Mouse (Mus musculus) heart, embryonic 10.5 days (tissue): ENCODE measurements at regions not wholly inside any gene's neighbourhood (a gene's known extent, or its start where the extent isn't known, plus 50 kb on each side); places are given as distances from the start of the nearest gene placed in this dataset.

ENCODE experiments used
- DNase-seq: peaks from one replicate; pipeline ENCODE4 v3.0.0-alpha.2; 2017; ENCODE audit warnings: low spot score
- H3K27ac ChIP-seq: fragments of 300-500 bp; sonication (generic); 2 replicates; pipeline ENCODE4 v1.5.1; 2016; ENCODE audit warnings: mild to moderate bottlenecking
- H3K27me3 ChIP-seq: fragments of 300-500 bp; sonication (generic); 2 replicates; pipeline ENCODE4 v1.6.1; 2016; ENCODE audit warnings: mild to moderate bottlenecking; ENCODE audit not compliant: poor library complexity, insufficient read depth, severe bottlenecking
- H3K36me3 ChIP-seq: fragments of 300-500 bp; sonication (generic); 2 replicates; pipeline ENCODE4 v1.6.1; 2016; ENCODE audit warnings: mild to moderate bottlenecking, moderate library complexity
- H3K4me1 ChIP-seq: fragments of 300-500 bp; sonication (generic); 2 replicates; pipeline ENCODE4 v1.6.1; 2016; ENCODE audit warnings: mild to moderate bottlenecking
- H3K4me3 ChIP-seq: fragments of 300-500 bp; sonication (generic); 2 replicates; pipeline ENCODE4 v1.5.1; 2016; ENCODE audit warnings: mild to moderate bottlenecking, moderate library complexity
- H3K9me3 ChIP-seq: fragments of 300-500 bp; sonication (generic); 2 replicates; pipeline ENCODE4 v1.6.1; 2016; ENCODE audit warnings: mild to moderate bottlenecking, moderate library complexity
- WGBS: fragments of 180-500 bp; shearing (Covaris S2); methylation state at CpG from one replicate; pipeline ENCODE4 v1.1.7; 2016; 5-methylcytosine and 5-hydroxymethylcytosine counted together

DNA sequence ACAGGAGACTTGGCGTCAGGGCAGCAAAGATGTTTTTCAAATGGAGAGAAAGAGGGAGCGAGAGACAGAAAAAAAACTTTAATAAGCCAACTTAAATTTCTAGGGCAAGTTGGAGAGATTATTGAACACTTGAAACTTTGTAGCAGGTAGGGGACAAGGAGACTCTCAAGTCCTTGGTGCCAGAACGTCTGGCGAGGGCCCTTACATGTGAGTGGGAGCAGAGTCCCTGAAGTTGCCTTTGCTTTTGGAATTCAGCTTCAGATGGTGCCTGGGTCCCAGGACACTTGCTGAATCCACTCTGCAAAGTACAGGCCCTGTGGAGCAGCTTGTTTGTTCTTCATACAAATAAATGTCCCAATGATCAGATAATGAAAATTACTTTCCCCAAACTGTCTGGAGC lies 693.2 kb upstream of the Adgrl2 start:
- H3K4me1 ChIP-seq: no peaks in the 10 kb centered on the region
- no peak overlapping the region for H3K4me3 ChIP-seq
- no peaks in the 10 kb centered on the region for H3K9me3 ChIP-seq
- WGBS: 77% methylated on average over 4 of the region's 4 CpGs
- H3K36me3 ChIP-seq: no peaks in the 10 kb centered on the region
- no peak for DNase-seq
- H3K27ac ChIP-seq: no peak overlapping the region
- H3K27me3 ChIP-seq: no peaks in the 10 kb centered on the region

DNA sequence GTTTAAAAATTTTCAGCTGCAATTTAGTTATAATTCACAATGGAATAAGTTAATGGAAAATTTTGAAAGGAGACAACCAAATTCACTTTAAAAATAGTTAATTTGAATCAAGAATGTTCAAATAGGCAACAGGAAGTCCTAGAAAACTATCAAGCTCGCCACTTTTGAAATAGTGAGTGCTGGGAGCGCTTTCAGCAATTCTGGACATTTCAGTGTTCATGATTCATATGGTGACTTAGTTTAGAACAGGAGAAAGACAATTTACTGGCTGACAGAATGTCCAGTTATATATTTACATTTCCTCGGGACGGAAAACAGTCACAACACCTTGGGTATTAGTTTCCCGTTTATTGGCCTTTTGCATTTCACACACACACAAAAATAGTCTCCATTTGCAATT lies 691.9 kb upstream of the Adgrl2 start:
- Histone ChIP-seq H3K27me3 (no peaks in the 10 kb centered on the region), H3K9me3 (no peaks in the 10 kb centered on the region), H3K36me3 (no peaks in the 10 kb centered on the region), H3K4me3 (no peak overlapping the region), H3K27ac (no peak overlapping the region), H3K4me1 (no peaks in the 10 kb centered on the region)
- WGBS: 88% methylated on average over 5 of the region's 5 CpGs
- DNase-seq: no peak

DNA sequence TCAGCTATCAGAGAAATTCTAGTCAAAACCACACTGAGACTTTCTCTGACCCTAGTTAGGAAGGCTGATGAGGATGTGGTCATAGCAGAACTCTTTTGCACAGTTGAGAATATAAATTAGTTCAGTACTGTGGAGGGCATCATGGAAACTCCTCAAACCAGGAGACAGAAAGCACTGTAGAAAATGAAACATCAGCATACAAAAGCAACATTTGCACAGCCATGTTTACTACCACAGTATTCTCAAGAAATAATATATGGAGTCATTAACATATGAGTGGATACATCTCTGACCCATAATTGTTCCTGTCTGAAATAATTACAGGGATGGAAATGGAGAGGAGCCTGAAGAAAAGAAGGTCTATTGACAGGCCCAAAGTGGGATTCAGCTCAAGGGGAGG lies 683.6 kb upstream of the Adgrl2 start:
- H3K4me3 ChIP-seq: no peak overlapping the region
- no peak for DNase-seq
- H3K27ac ChIP-seq: no peak overlapping the region
- no peaks in the 10 kb centered on the region for H3K4me1 ChIP-seq
- no peaks in the 10 kb centered on the region for H3K36me3 ChIP-seq
- H3K27me3 ChIP-seq: no peaks in the 10 kb centered on the region
- H3K9me3 ChIP-seq: no peaks in the 10 kb centered on the region

DNA sequence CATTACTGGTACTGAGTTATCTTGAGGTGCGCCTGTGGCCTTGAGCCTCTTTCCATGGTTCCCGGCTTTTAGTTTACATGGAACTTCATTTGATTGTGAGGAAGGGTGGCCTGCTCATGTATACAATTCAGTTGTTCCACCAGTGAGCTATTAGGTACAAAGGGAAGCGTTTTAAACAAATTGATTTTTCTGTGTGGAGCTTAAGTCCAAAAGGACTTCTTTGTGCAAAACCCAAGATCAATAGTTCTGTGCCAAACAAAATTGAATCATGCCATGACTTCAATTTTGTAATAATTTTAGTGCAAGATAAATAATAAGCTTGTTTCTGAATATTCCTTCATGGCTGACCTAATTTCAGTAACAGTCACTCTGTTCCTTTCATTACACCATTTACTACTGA lies 674.3 kb upstream of the Adgrl2 start:
- WGBS: 91% methylated on average over 3 of the region's 3 CpGs
- Histone ChIP-seq H3K4me3 (no peak overlapping the region), H3K9me3 (no peaks in the 10 kb centered on the region), H3K27me3 (no peaks in the 10 kb centered on the region), H3K36me3 (no peaks in the 10 kb centered on the region), H3K4me1 (no peaks in the 10 kb centered on the region; the same call in 1 of the 2 replicates), H3K27ac (no peak overlapping the region)
- no peak for DNase-seq

DNA sequence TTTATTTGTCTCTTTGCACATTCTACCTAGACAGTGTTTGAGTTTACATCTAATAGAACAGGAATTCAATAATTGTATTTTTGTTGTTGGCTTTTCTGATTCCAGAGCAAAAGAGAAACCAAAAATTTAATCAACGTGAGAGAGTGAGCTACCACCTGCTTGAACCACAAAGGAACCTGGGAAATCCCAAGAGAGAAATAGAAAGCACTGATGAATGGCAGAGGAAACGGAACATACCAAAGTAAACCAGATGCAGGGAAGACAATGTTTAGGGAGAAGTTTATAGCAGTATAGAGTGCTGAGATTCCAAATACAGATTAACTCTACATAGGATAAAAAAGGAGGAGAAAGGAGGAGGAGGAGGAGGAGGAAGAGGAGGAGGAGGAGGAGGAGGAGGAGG lies 648.0 kb upstream of the Adgrl2 start:
- H3K4me1 ChIP-seq: no peaks in the 10 kb centered on the region
- no peaks in the 10 kb centered on the region for H3K27me3 ChIP-seq
- WGBS: 71% methylated on average over 2 of the region's 2 CpGs
- no peaks in the 10 kb centered on the region for H3K36me3 ChIP-seq
- H3K9me3 ChIP-seq: no peaks in the 10 kb centered on the region
- no peak overlapping the region for H3K27ac ChIP-seq
- H3K4me3 ChIP-seq: no peak overlapping the region
- DNase-seq: no peak

DNA sequence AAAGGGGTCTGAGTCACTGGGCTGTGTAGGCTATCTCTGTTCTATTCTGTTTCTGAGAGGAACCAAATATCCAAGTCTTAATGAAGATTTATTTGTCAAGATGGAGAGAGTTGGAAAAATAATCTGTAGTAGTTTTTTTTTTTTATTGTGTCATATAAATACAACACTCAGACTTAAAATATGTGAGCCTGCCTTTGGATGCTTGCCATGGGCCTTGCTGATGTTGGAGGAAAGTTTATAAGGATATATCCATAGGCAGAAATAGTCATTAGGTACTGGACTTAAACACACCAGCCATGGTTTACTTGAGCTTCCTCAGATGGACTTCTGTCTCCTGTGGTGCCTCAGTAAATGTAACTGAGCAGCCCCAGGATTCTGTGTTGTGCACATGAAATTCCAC lies 635.8 kb upstream of the Adgrl2 start:
- Histone ChIP-seq H3K27me3 (no peaks in the 10 kb centered on the region), H3K4me3 (no peak overlapping the region), H3K9me3 (no peaks in the 10 kb centered on the region), H3K4me1 (no peaks in the 10 kb centered on the region), H3K36me3 (no peaks in the 10 kb centered on the region), H3K27ac (no peak overlapping the region)
- no peak for DNase-seq

DNA sequence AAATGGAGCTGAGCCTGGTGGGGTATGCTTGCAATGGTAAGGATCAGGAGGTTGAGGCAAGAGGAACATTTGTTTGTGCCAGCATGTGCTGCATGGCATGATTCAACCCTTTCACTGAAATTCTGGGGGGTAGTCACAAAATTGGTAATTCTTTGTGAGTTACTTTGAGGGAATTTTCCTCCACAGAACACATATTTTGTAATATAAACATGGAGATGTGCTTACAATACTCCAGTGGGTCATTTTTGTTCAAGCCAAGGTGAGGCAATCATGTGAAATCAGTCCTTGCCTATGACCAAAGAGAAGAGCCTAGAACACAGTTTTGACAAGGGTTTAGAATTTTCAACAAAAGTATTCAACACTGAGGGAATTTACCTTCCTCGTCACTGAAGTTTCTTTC lies 635.1 kb upstream of the Adgrl2 start:
- no peaks in the 10 kb centered on the region for H3K4me1 ChIP-seq
- H3K4me3 ChIP-seq: no peak overlapping the region
- 74% methylated on average over 1 of the region's 1 CpGs for WGBS
- H3K36me3 ChIP-seq: no peaks in the 10 kb centered on the region
- H3K27me3 ChIP-seq: no peaks in the 10 kb centered on the region
- DNase-seq: no peak
- H3K27ac ChIP-seq: no peak overlapping the region
- H3K9me3 ChIP-seq: no peaks in the 10 kb centered on the region

DNA sequence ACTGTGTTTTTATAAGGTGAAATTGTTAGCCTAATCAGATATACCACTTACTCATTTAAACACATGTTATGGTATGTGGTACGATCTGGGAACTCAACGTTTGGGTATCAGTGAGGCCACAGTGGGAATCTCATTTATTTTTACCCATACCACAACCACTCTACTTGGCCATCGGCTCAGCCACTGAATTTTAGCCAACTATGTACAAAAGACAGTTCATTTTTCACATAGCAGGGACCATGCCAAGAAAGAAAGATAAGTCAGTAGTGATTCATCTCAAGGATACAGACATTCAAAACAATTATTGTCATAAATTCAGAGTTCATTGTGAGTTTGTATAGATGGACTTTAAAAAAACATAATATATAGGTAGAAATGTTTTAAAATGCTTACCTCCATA lies 634.7 kb upstream of the Adgrl2 start:
- DNase-seq: no peak
- Histone ChIP-seq H3K27ac (no peak overlapping the region), H3K9me3 (no peaks in the 10 kb centered on the region), H3K4me3 (no peak overlapping the region), H3K36me3 (no peaks in the 10 kb centered on the region), H3K4me1 (no peaks in the 10 kb centered on the region), H3K27me3 (no peaks in the 10 kb centered on the region)
- 78% methylated on average over 3 of the region's 3 CpGs for WGBS

DNA sequence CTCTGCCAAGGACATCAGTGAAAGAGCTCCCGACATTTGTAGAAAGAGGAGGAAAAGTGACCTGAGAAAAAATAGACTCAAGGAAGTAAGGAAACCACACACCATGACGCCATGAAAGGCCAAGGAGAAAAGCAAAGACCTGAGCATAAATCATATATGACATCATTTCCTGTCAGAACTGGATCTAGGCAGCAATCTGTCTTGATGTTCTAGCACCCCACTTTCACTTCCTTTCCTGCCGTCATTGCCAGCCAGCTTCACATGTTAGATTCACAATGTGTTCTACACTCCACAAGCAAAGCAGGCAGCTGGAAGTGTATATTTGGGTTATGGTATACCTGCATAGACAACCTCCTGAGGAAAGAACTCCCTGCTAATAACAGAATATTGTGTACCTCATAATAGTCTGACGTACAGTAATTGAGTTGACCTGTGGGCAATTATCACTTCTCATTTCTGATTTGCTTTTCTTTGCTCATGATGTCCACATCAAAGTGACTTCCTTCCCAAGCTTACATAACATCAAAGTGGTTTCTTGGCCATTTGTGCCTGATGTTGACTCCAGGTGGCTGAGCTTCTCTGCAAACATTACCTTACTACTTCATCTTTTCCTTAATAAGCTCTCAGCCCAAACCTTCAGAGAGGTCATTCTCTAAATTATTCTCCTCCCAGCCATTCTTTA lies 633.6 kb upstream of the Adgrl2 start:
- Histone ChIP-seq H3K27me3 (no peaks in the 10 kb centered on the region), H3K9me3 (no peaks in the 10 kb centered on the region), H3K36me3 (no peaks in the 10 kb centered on the region), H3K4me3 (no peak overlapping the region), H3K4me1 (no peaks in the 10 kb centered on the region), H3K27ac (no peak overlapping the region)
- DNase-seq: no peak
- WGBS: 74% methylated on average over 4 of the region's 4 CpGs

DNA sequence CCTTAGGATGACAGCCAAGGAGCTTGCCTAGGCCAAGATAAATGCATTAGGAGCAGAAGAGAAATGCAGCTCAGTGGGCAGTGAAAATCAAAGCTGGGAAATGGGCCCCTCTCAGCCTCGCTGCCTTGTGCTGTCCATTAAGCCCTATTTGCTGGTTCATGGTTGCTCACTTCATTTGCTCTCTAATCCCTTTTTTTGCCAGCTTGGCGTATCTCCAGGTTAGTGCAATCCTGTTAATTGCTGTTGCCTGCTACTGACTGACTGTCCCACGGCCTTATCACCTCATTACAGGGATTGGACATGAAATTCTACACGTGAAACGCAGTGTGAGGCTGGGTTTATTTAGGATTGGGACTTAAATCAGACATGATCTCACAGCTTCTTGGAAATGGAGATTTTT lies 613.5 kb upstream of the Adgrl2 start:
- WGBS: 79% methylated on average over 5 of the region's 5 CpGs
- H3K4me3 ChIP-seq: no peak overlapping the region
- no peaks in the 10 kb centered on the region for H3K4me1 ChIP-seq
- H3K27me3 ChIP-seq: no peaks in the 10 kb centered on the region
- no peaks in the 10 kb centered on the region for H3K36me3 ChIP-seq
- H3K9me3 ChIP-seq: no peaks in the 10 kb centered on the region
- no peak for DNase-seq
- no peak overlapping the region for H3K27ac ChIP-seq

DNA sequence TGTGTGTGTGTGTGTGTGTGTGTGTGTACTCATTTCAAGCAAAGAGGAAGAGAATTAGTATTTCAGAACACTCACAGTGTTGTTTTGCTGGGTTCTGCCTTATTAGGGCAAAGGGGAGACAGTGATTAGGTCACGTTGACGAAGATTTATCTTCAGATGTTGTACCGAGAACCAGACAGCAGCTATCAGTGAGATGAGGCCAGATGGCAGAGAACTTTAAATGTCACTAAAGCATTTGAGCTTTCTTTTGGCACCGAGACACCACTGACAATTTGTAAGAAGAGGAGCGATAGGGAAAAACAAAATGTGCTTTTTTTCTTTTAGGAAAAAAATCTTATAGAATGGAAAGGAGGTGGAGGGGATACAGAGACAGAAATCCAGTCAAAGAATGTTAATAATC lies 610.9 kb upstream of the Adgrl2 start:
- 52% methylated on average over 5 of the region's 5 CpGs for WGBS
- Histone ChIP-seq H3K9me3 (no peaks in the 10 kb centered on the region), H3K27ac (no peak overlapping the region), H3K36me3 (no peaks in the 10 kb centered on the region), H3K4me1 (no peaks in the 10 kb centered on the region), H3K27me3 (no peaks in the 10 kb centered on the region), H3K4me3 (no peak overlapping the region)
- no peak for DNase-seq

DNA sequence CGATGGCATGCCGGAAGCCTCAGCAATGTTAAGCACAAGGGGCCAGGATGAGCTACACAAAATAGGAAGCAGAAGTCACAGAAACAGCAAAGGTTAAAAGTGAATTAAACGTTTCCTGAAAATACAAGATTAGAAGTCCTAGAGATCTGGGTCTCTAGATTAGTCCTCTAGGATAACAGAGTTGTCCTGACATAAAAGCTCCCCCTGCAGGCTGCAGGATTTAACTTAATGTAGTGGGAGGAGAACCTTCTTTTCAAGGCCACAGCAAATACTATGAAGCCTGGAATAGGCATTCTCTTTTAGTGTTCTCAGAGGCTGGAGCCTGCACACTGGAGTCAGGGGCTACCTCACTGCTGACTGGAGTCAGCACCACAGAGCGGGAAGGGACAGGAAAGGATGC lies 604.1 kb upstream of the Adgrl2 start:
- H3K9me3 ChIP-seq: no peaks in the 10 kb centered on the region
- WGBS: 58% methylated on average over 4 of the region's 4 CpGs
- no peak for DNase-seq

DNA sequence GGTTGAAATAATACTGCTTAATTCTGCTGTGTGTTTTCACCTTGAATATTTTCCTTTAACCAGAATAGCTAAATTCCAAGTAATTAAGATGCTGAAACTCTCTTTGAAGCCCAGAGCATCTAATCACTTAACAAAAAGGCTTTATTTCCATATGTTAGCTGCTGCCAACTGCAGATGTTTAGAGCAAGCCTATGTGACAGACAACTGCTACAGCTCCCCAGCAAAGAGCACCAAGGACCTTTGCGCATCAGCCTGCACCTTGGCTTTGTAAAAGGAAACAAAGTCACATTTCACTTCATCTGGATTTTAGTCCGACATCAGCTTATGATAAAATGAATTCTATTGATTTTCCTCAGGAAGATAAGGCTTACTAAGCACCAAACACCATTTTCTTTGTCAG lies 595.4 kb upstream of the Adgrl2 start:
- Histone ChIP-seq H3K27ac (no peak overlapping the region), H3K27me3 (no peaks in the 10 kb centered on the region), H3K4me3 (no peak overlapping the region), H3K9me3 (no peaks in the 10 kb centered on the region), H3K4me1 (peaks cover 4% of the 10 kb centered on the region; the same call in 1 of the 2 replicates), H3K36me3 (no peaks in the 10 kb centered on the region)
- DNase-seq: no peak
- WGBS: 34% methylated on average over 2 of the region's 2 CpGs

More for the DNA sequence above, 604.1 kb upstream of the Adgrl2 start:
- Histone ChIP-seq H3K4me1 (no peaks in the 10 kb centered on the region), H3K36me3 (no peaks in the 10 kb centered on the region), H3K4me3 (no peak overlapping the region), H3K27me3 (no peaks in the 10 kb centered on the region), H3K27ac (no peak overlapping the region)

DNA sequence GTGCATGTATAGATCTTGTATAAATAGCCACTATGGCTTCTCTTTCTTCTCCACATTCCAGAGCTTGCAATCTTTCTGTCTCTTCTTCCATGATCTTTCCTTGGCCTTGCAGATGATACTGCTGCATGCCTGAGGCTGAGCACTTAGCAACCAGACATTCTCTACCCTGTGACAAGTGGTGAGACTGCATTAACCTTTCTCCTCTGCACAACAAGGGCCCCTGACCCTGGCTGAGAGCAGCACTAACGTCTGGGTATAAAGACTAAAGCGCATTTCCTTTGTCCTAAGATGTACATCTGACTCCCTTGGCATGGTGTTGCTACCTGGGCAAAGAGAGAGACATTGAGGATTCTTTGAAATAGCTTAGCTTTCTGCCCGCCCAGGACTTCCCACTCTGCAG lies 590.8 kb upstream of the Adgrl2 start:
- no peaks in the 10 kb centered on the region for H3K36me3 ChIP-seq
- H3K4me1 ChIP-seq: peaks cover 7% of the 10 kb centered on the region; the same call in 1 of the 2 replicates
- no peak for DNase-seq
- no peaks in the 10 kb centered on the region for H3K9me3 ChIP-seq
- no peak overlapping the region for H3K4me3 ChIP-seq
- WGBS: 65% methylated on average over 3 of the region's 3 CpGs
- no peaks in the 10 kb centered on the region for H3K27me3 ChIP-seq
- H3K27ac ChIP-seq: no peak overlapping the region
